Mouse (Mus musculus) layer of hippocampus, adult 8-10 months (tissue): Measurements from ENCODE around the gene Maoa. TPM values are rescaled to one million over a fixed set of nuclear protein-coding genes. Genes with fewer than 3 reads are reported as not detected.

Experiments used
- DNase-seq, 2 experiments: peaks; one replicate each; pipeline ENCODE4 v3.0.0; 2022; ENCODE audit warnings: low spot score in 2 of 2
- total RNA-seq, 4 experiments: library from RNA; stranded (reverse); gene quantifications; 2 replicates each; pipeline ENCODE4 v1.2.4; 2022

The Maoa gene
- 10 to 100 TPM; 16.8 to 20.2 (median 18.9) TPM for total RNA-seq

GRCm38 (mm10) chrX:16619034-16619929 is at the start of gene Maoa:
Gene Maoa (plus strand): TSS chrX:16619698.
- peak; percentile 68 to 73 for DNase-seq

- peak; percentile 86 to 87 for DNase-seq
These were observed 1.1 kb upstream of the Maoa start for GRCm38 (mm10) chrX:16618225-16619033.

- DNase-seq = no peak
These were observed 37.0 kb downstream of the Maoa start for GRCm38 (mm10) chrX:16656511-16656910.

- DNase-seq = no peak
These were observed 86.6 kb downstream of the Maoa start for GRCm38 (mm10) chrX:16706094-16706493.

- no peak for DNase-seq
These were observed 94.5 kb downstream of the Maoa start for GRCm38 (mm10) chrX:16714033-16714432.

Other genes starting within 250 kb of the Maoa start
- not detected for gene Cypt1, start 96.8 kb upstream of the Maoa start, total RNA-seq
- 10 to 100 TPM; 14.6 to 18.8 (median 16.7) TPM for gene Maob, start 197.7 kb downstream of the Maoa start, total RNA-seq